Mouse (Mus musculus) T-helper 17 cell (primary cell): Measurements from ENCODE around the gene Slf2.

ENCODE experiments used
- in situ Hi-C, 2 experiments: fragments of 300-600 bp; cut with MboI, MseI; formaldehyde crosslinking; loops; 1 replicate in 1 of 2; 2 replicates in 1 of 2; pipeline ENCODE4 v1.15.1; 2025; ENCODE audit warnings: high pct_unique_total_duplicates in 2 of 2

Gene Slf2

DNA sequence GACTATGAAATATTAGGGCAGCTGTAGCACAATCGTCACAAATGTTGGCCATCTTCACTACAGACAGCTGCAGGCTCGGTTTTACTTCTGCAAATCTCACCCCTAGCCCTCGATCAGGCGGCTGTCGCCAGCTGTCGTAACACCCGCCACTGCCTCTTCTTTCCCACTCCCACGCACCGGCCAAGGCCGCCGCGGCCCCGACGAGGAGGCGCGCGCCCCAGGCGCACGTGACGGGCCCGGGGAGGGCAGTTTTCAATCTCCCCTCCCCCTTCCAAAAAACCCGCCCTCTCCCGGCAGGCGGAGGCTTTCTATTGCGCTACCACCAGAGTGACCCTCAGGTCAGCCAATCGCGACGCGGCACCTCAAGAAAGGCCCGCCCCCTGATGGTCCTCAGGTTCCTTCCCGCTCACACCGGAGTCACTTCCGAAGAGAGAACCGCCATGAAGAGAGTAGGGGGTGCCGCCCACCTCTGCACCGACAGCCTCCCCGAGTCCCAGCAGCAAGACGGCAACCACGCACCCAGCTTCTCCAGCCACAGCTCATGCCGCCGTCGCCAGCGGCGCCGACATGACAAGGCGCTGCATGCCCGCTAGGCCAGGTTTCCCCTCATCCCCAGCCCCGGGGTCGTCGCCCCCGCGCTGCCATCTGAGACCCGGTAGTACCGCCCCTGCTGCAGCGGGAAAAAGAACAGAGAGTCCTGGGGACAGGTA lies at the start of gene Slf2:
Gene Slf2, plus strand, starts transcription at position 408 of the 710 bp plus-strand sequence.
- in situ Hi-C loops = loop anchor here (5.0 to 10.0 kb wide), 3 partner anchors 36 to 1444 kb away; no protein-coding TSS in a partner anchor

DNA sequence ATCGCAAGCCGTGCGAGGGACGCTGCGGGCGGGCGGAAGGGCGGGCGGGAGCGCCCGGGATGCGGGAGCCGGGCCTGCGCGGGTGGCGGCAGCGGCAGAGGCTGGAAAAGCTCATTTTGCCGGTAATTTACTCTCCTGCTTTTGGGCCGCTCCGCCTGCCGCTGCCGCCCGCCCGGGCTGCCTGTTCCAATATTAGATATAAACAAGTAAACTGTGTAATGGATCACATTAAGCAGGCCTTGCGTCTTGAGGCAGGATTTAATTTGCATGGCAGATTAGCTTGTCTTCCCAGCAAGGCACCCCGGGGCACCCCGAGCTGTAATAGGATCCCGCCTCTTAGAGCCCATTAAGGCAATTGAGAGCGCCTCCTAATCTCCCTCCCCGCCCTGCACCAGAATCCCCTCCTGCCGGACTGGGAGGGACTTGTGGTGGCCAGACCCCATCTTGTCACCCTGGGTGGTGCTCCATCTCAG lies 48.4 kb upstream of the Slf2 start:
- in situ Hi-C loops = loop anchor here in 1 of 2 experiments (5.0 kb wide), 1 partner anchor 300 kb away; no protein-coding TSS in a partner anchor

DNA sequence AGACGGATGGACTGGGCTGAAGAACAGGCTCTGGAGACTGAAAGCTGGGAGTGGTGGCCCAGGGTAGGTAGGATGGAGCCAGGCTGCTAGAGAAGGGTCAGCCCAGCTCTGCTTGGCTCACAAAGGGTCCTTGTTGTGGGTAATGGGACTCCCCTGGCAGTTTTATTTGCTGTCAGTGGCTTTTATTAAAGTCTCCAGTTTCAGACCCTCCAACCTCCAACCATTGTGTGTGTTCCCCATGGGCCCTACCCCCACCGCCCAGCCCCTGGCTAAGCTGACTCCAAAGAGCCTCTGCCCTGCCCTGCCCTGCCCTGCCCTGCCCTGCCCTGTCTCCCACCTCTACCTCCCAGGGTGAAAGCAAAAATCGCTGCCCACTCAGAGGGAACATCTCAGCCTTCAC lies 46.6 kb upstream of the Slf2 start:
- in situ Hi-C loops = loop anchor here in 1 of 2 experiments (5.0 kb wide), 1 partner anchor 302 kb away; no protein-coding TSS in a partner anchor

DNA sequence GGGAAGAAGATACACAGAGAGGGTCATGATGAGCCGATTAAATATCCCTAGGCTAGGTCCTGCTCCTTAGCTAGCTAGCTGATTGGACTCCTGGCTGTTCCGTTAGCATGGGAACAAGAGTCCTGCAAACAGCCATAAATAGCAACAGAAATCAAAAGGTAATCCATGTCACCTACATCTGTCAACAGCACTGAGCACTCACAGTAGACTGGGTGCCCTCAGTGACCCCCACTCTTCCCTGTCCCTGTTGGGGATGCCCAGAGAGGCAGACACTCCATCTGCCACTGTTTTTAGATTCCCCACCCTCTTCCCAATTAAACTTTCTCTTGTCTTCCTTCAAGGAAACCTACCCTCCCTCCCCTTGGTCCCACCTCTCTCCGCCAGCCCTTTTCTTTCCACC lies 44.5 kb upstream of the Slf2 start:
- in situ Hi-C loops = no loop called here

DNA sequence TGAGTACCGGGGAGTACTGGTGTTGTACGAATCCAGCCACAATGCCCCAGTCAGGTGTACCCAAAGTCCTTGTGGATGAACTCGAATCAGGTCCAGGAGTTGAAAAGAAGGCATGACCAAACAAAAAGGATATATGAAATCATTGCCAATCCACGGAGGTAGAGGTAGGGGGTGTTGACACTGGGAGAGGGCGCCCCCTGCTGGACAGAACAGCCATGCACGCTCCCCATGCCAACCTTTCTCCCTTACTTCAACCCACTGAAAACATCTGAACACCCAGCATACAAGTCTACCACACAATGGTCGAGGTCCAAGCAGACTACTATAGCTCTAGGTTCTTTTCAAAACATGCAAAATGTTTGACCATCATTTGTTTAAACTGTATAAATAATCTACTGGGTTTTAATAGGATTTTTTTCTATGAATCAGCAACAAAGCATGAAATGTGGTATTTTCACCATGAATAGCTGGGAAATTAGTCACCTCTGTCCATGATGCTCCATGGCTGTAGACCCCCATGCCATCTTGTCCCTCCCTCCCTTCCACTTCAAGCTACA lies 43.2 kb upstream of the Slf2 start:
- in situ Hi-C loops = no loop called here

DNA sequence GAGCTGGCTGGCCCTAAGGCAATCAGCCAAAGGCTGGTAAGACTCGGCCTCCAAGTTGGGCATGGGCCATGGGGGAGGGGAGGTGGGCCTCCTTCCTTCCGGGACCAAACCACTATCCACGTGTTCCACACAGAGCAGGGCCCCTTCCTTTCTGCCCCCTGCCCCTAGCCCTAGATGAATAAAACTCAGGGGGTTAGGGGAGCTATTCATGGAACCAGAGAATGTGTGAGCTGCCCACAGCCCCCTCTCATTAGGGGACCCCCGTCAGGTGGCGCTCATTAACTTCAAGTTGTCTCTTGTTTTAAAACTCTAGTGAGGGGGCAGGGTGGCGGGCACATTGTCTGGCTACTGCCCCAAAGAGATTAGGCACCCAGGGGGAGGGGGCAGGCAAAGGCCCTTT lies 41.4 kb upstream of the Slf2 start:
- in situ Hi-C loops = no loop called here

DNA sequence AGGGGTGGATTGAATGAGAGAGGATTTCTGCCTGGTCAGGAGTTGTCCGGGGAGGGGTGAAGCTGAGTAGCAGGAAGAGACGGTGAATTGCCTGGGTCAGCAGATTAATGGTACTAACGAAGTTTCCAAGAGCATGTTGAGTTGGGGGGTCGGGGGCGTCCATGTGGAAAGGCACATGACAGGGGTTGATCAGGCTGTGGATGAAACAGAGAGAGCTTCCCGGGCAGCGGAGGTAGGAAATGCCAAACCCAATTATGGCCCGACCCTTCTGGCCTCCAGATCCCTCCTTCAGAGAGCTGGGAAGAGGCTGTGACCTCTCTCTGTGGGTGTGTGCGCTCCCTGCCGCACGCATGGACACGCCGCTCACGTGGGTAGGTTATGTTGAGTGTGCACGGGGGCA lies 39.5 kb upstream of the Slf2 start:
- in situ Hi-C loops = loop anchor here in 1 of 2 experiments (5.0 kb wide), 1 partner anchor 309 kb away; no protein-coding TSS in a partner anchor

DNA sequence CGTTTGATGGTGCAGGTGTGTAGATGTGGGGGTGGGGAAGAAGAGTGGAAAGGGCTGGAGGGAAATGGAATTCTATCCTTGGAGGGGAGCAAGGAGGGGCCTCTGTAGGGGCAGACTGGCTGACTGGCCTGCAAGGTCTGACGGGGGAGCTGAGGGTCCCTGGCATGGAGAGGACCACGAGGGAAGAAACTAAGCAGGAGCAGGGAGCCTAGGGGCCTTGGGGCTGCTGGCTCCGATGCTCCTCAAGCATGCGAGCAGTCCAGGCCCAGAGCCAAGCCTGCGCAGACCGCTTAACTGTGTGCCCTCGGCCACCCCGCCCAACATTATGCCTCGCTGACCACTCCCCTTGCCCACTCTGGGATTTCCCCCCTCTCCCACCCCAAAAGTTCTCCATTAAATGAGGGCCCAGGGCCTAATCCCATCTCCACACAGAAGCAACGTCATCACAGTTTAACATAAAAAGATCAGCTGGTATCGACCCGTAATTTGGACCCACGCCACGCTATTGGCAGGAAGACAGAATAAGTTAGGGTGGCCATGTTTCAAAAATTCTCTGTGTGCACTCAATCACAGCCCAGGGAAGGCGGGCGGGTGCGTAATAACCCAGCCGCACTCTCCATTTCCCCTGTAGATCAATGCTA lies 37.6 kb upstream of the Slf2 start:
- in situ Hi-C loops = loop anchor here in 1 of 2 experiments (5.0 kb wide), 1 partner anchor 311 kb away; no protein-coding TSS in a partner anchor

DNA sequence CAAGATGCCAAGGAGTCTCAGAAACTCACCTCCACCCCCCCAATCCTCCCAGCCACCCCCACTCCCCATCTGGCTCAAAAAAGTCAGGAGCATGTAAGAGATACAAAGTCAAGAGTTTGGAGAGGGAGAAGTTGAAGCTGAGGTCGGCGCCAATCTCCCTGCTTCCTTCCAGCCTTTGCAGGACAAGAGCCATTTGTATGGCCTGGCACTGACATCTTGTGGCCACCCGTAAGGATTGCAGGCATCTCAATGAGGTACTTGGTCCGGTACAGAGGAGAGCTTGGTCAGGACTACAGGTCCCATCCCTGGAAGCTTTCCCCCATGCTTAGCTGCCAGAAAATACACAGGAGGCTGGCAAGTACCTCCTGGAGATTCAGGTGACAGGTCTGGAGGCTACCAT lies 35.7 kb upstream of the Slf2 start:
- in situ Hi-C loops = no loop called here

DNA sequence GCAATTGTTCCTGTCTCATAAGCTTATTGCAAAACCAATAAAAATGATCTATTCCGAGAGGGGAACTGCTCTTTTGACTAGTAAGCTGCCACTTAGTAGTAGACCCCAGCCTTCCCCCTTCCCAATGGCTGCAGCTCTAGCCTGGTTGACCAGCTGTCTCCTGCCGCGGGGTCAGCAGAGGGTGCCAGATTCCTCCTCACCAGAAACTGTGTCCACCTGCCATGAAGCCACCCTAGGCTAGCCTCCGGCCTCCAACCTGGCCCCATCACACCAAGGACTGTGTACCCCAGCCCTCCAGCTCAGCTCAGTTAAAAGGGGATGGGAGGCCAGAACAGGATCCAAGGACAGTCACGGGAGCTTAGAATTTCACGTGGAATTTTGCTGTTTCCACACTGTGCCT lies 34.5 kb upstream of the Slf2 start:
- in situ Hi-C loops = no loop called here

DNA sequence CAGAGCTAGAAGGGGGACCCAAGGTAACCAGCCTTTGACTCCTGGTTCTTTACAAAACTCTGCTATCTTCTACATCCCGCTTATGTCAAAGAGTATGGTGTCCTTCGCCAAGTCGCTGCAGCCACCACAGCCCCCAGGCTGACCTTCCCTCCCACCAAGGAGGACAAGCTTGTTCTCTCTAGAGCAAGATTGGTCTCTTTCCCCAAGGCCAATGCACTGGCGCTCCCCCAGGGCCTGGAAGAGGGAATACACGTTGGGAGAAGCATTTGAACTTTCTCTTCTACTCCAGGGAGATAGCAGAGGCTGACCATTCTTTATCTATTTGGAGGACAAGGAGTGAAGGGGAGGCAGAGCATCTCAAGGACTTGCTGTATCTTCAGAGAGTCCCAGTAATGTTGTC lies 33.4 kb upstream of the Slf2 start:
- in situ Hi-C loops = no loop called here

DNA sequence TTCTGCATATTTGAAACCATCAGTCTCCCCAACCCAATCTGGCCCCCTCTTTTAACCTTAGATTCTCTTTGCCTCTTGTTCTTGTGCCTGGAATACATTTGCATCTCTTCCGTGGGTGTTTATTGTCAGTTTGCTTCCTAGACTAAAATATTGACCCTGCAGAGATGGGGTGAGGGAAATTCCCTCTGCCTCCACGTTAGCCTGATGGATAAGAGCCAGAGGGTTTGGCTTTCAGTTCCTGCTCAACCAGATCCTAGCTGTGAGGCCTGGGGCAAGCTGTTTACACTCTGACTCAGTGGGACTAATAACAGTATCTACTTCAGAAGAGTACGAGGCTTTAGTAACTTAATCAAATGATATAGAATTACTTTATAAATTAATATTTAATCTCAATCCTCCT lies 32.3 kb upstream of the Slf2 start:
- in situ Hi-C loops = no loop called here

DNA sequence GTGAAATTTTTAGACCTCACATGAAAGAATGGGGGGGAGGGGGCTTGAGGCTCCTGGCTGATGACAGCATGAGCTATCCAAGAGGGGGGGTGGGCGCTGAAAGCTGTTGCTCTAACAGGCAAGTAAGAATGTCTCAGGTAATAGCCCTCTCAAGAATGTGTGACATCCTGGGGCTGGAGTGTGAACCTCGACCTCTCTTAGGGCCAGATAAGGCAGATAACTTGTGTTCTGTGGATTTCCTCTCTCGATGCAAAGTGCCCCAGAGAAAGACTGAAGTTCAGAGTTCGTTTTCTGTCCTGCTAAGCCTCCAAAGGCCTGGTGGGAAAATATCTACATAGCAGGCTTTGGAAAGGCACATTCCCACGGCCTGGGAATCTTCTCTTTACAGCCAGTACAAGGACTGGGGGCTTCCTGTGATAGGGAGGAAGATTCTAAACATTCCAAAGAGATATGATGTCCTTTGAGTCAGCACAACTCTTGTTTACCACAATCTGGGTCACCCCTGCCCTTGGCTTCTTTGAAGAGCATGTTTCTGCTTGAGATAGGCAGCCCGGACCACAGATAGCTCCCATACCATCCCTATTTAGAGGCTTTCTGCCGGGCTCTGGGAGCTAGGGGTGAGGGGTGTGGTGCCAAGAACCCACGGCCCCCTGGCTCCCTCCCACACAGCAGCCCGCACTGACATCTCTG lies 31.7 kb upstream of the Slf2 start:
- in situ Hi-C loops = no loop called here

DNA sequence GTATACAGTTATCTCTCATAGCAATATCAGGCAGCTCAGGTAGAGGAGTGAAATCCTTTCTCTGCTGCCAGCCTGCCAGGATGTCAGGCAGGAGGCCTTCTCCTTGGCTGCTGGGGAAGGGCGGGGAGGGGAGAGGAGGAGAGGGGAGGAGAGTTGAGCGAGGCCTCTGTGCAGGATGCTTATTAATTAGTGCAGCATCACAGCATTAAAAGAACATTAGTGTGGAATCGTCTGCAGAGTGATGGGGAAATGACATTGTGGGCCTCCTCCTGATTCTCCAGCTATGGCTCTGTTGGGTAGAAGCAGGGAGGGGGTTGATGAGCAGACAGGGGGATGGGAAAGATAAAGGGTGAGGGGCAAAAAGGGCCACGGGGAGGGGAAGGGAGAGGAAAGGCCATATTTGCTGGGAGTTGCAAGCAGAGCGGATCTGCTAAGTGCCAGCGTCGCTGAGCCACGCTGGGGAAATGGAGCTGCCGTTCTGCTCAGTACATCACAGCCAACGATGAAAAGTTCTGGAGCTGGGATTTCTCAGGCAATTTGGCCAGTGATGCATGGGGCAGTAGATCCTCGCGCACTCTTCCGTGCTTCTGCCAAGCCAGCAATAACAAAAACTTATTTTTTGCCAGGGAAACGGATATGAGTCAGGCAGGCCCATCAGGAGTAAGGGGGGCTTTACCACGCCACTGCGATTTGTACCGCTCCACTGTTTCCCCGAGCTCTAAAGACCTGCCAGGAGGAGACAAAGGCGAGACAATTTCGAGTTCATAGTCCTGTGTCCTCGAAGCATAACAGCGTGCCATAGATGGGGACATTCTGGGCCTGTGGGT lies 30.8 kb upstream of the Slf2 start:
- in situ Hi-C loops = no loop called here

DNA sequence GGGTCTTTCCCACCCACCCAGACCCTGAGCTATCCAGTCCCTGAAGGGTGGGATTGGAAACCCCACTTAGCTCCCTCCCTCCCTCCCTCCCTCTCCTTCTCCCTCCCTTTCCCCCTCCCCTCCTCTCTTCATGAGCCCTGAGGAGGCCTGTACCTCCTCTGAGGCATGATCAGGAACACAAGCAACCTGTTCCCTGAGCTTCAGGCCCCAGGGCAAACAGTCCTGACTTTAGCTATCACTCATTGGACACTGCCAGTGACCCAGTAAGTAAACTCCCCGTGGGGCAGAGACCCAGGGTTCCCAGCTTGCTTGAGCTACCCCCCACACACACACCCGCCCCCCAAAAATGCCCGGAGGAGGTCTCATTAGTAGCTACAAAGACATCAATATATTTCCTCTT lies 29.9 kb upstream of the Slf2 start:
- in situ Hi-C loops = no loop called here

DNA sequence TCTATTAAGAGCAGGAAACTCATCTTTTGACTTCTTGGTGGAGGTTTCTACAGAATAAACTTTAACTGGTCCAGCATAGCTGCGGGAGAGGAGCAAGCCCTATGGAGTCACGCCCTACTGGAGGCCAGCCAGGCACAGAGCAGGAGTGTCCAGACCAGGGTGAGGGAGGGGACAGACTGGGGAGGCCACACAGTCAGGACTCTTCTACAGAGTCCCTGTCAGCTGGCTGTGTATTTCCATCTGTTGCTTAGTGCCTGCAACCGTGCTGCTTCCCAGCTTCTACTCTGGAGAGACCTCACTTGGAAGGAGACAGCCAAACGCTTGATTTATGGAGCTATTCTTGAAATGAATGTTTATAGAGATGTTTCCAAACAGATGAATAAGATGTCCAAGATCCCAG lies 28.6 kb upstream of the Slf2 start:
- in situ Hi-C loops = no loop called here

DNA sequence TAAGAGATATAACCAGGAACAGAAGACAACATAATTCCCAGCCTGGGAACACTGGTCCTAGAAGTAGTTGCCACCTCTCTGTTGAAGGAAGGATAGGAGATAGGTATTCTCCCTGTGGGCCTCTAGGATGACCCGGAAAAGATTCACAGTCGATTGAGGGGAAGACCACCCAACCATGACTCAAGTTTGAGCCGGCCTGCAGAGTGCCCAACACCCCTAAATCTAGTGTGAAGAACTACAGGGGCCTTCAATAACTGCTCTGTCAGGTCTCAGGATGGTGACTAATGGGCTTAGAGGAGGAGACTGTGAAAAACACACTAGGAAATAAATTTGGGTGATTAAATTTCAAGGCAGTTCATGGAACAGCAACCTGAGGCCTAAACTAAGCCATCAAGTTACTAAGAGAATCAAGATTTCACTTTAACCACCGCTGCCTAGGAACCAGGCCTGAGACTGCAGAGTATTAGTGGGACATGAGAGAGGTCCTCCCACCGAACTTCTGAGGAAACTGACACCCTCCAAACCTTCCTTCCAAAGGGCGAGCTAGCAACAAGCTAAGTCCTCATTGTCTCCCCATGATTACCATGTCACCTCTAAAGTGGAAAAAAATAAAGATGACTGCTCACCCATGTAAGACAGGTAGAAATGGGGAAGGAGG lies 27.5 kb upstream of the Slf2 start:
- in situ Hi-C loops = no loop called here

DNA sequence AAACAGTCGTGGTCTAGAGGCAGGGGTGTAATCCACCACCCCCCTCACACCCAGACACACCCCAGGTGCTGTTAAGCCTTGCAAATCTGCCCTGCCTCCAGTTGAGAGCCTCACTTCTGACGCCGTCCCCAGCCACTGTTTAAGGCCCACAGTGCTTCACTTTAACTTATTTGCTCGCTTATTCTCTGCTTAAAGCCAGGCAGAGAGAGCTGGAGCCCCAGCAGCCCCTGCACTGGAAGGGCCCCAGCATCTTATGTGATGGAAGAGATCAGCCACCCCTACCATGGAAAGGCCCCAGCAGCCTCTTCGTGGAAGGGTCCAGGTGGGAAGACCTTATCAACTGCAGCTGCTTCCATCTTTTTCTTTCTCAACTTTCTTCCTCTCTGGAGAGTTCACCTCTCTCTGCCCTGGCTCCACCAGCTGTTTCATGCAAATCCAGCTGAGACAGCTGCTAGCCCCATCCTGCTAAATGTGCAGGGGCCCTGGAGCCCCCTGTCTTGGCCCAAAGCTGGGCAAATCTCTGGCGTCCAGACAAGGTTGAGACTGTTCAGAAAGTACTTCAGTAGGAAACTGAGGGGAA lies 26.7 kb upstream of the Slf2 start:
- in situ Hi-C loops = no loop called here

DNA sequence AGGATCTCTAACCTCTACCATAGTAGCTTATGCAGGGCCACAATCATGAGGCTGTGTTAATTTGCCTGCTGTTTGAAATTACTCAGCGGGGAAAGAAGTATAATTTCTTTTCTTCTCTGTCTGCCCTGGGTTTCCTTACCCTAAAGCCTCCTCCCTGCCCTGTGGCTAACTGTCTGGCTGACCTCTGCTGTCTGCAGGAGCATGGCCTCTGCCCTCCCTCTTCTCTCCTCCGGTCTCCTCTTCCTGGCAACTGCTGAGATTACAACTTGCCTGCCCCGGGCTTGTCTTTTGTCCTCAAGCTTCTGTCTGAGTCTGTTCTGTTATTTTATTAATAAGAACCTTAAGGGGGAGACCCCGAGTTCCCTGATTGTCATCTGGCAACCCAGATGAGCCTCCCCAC lies 25.6 kb upstream of the Slf2 start:
- in situ Hi-C loops = loop anchor here in 1 of 2 experiments (5.0 kb wide), 1 partner anchor 532 kb away; no protein-coding TSS in a partner anchor
